ENCODE assay signal across 16 mouse cellular contexts in genomic region chr6:116126577-116126976, GRCm38 (mm10).
"Had no signal": no experiment of that assay in that cellular context is flagged by ENCODE, and none has a peak within 500 bp of the region (broad histone marks: within the 10 kb centered on the region; RNA-seq: fewer than 3 reads in every experiment).

No protein-coding gene starts in this region.

- H3K27ac ChIP-seq: layer of hippocampus, adult 2 months; liver, embryonic 14.5 days; lung, embryonic 15.5 days had no signal

- H3K27me3 ChIP-seq: lung, embryonic 15.5 days had no signal

- H3K36me3 ChIP-seq: lung, embryonic 15.5 days had no signal

- H3K9me3 ChIP-seq: lung, embryonic 15.5 days had no signal

- DNase-seq: kidney, adult 18-20 months; kidney, postnatal 25 days; layer of hippocampus, adult 9-11 months; layer of hippocampus, postnatal 36 days; lung, adult 18-20 months; lung, postnatal 10 days; lung, postnatal 36 days; midbrain, embryonic 14.5 days; thymus, adult 18-20 months; thymus, postnatal 36 days had no signal

- H3K4me1 ChIP-seq: lung, embryonic 15.5 days had no signal

- H3K4me3 ChIP-seq: layer of hippocampus, adult 2 months; left cerebral cortex, adult 2 months; lung, embryonic 15.5 days had no signal

- H3K4me2 ChIP-seq: liver, embryonic 11.5 days; lung, embryonic 15.5 days; midbrain, embryonic 11.5 days had no signal

- H3K9ac ChIP-seq: liver, embryonic 14.5 days; lung, embryonic 15.5 days had no signal
